Mouse (Mus musculus): ENCODE data around the gene Kdm1b. TPM values are rescaled to one million over a fixed set of nuclear protein-coding genes. Genes with fewer than 3 reads are reported as not detected.

Gene Kdm1b
- polyA plus RNA-seq, 1 experiment, result 12.3 TPM

DNA sequence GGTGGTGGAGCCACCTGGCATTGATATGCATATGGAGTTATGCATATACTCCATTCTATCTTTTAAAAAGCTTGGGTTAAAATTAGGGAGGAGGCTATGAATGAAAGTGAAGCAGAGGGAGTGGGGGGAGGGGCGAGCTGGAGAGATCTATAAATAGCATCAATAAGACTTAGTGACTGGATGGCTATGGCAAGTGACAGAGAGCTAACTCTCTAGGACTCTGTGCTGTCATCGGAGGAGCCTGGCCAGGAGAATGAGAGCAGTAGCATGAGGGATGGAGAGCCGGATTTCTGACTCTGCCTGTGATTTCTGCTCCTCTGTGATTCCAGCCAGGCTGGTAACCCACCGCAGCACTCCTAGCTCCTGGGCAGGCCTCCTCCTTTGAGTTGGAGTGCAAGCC lies 85.8 kb downstream of the Kdm1b start:
- Histone ChIP-seq H3K27ac (ENCODE audit: insufficient read depth, low read length) (no peak overlapping the region), H3K9me3 (replicated peaks; ENCODE audit: control insufficient read depth, insufficient read depth, low read length, poor library complexity, severe bottlenecking) (no peaks in the 10 kb centered on the region)

DNA sequence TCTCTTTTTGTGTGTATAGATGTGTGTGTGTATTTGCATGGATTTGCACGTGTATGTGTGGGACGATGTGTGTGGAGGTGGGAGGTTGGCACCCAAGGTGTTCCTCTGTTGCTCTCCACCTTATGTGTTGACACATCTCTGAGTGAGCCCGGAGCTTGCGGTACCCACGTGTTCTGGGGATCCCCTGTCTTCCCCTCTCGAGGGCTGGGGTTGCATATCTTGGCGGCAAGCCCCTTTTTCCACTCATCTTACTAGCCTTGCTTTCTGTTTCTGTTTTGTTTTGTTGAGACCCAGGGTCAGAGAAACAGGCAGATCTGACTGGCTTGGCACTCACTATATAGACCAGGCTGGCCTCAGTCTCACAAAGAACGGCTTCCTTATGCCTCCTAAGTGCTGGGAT lies 89.8 kb downstream of the Kdm1b start:
- Histone ChIP-seq H3K27me3 (ENCODE audit: control insufficient read depth, insufficient read depth, low read length, poor library complexity, severe bottlenecking) (no peaks in the 10 kb centered on the region), H3K9me3 (replicated peaks; ENCODE audit: control insufficient read depth, insufficient read depth, low read length, poor library complexity, severe bottlenecking) (no peaks in the 10 kb centered on the region), H3K36me3 (ENCODE audit: control insufficient read depth, insufficient read depth, low read length, poor library complexity, severe bottlenecking) (no peaks in the 10 kb centered on the region), H3K27ac (ENCODE audit: insufficient read depth, low read length) (no peak overlapping the region), H3K4me3 (ENCODE audit: low read depth, low read length) (no peak overlapping the region), H3K4me1 (ENCODE audit: control insufficient read depth, insufficient read depth, low read length) (no peaks in the 10 kb centered on the region), H3K9ac (ENCODE audit: low read depth, poor library complexity, severe bottlenecking) (no peak overlapping the region)
- TF ChIP-seq POLR2A (IDR thresholded peaks at IDR 0.05; ENCODE audit: insufficient read depth, low read length), result no peak
- no peak for TF ChIP-seq CTCF (IDR thresholded peaks at IDR 0.05; ENCODE audit: low read depth, low read length)
- no peak for TF ChIP-seq EP300 (IDR thresholded peaks at IDR 0.05; ENCODE audit: insufficient read depth, low read depth, low read length)

More for the DNA sequence above, 85.8 kb downstream of the Kdm1b start:
- H3K9ac ChIP-seq (ENCODE audit: low read depth, poor library complexity, severe bottlenecking), result no peak overlapping the region
- no peak for TF ChIP-seq POLR2A (IDR thresholded peaks at IDR 0.05; ENCODE audit: insufficient read depth, low read length)
- no peak overlapping the region for H3K4me3 ChIP-seq (ENCODE audit: low read depth, low read length)
- no peaks in the 10 kb centered on the region for H3K36me3 ChIP-seq (ENCODE audit: control insufficient read depth, insufficient read depth, low read length, poor library complexity, severe bottlenecking)
- no peaks in the 10 kb centered on the region for H3K27me3 ChIP-seq (ENCODE audit: control insufficient read depth, insufficient read depth, low read length, poor library complexity, severe bottlenecking)
- peaks cover 3% of the 10 kb centered on the region for H3K4me1 ChIP-seq (ENCODE audit: control insufficient read depth, insufficient read depth, low read length)

DNA sequence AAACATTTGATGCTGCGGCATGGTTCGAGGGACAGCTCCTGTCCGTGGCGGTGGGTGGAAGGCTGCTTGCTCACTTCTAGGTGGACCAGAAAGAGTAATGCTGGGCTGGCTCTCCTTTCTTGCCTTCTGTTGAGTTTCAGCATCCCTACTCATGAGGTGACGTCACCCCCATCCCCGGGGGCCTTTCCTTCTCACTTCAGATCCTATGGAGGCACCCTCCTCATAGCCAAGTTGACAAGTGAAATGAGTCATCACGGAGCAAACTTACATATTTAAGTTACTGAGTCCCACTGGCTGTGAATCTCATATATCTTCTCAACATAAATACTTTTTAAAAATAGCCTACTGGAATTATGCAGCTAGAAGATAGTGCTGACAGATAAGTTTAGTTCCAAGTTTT lies 91.5 kb downstream of the Kdm1b start:
- Histone ChIP-seq H3K36me3 (ENCODE audit: control insufficient read depth, insufficient read depth, low read length, poor library complexity, severe bottlenecking) (no peaks in the 10 kb centered on the region), H3K9me3 (replicated peaks; ENCODE audit: control insufficient read depth, insufficient read depth, low read length, poor library complexity, severe bottlenecking) (no peaks in the 10 kb centered on the region; the same call in 1 of the 2 replicates), H3K4me3 (ENCODE audit: low read depth, low read length) (no peak overlapping the region), H3K9ac (ENCODE audit: low read depth, poor library complexity, severe bottlenecking) (no peak overlapping the region), H3K4me1 (ENCODE audit: control insufficient read depth, insufficient read depth, low read length) (no peaks in the 10 kb centered on the region), H3K27ac (ENCODE audit: insufficient read depth, low read length) (no peak overlapping the region), H3K27me3 (ENCODE audit: control insufficient read depth, insufficient read depth, low read length, poor library complexity, severe bottlenecking) (no peaks in the 10 kb centered on the region)
- TF ChIP-seq EP300 (IDR thresholded peaks at IDR 0.05; ENCODE audit: insufficient read depth, low read depth, low read length) (no peak), CTCF (IDR thresholded peaks at IDR 0.05; ENCODE audit: low read depth, low read length) (no peak), POLR2A (IDR thresholded peaks at IDR 0.05; ENCODE audit: insufficient read depth, low read length) (no peak)

Other genes starting within 250 kb of the Kdm1b start
- 36.7 and 41.1 TPM in 2 replicates for gene Kif13a, start 113.6 kb upstream of the Kdm1b start, polyA plus RNA-seq (2011; ENCODE audit: insufficient read depth, insufficient read length, low read depth, missing spikeins)
- 0.29 and 1.0 TPM in 2 replicates for gene Nhlrc1, start 28.6 kb upstream of the Kdm1b start, polyA plus RNA-seq (2011; ENCODE audit: insufficient read depth, insufficient read length, low read depth, missing spikeins)
- gene Tpmt, start 1.2 kb downstream of the Kdm1b start, polyA plus RNA-seq (2011; ENCODE audit: insufficient read depth, insufficient read length, low read depth, missing spikeins), result 26.7 and 31.7 TPM in 2 replicates
- gene Dek, start 62.7 kb downstream of the Kdm1b start, polyA plus RNA-seq (2011; ENCODE audit: insufficient read depth, insufficient read length, low read depth, missing spikeins), result 225 and 227 TPM in 2 replicates
- gene Rnf144b, start 79.2 kb downstream of the Kdm1b start, polyA plus RNA-seq (2011; ENCODE audit: insufficient read depth, insufficient read length, low read depth, missing spikeins), result 1.5 and 1.6 TPM in 2 replicates

Data from ES-Bruce4 (cell line).